Mouse (Mus musculus) heart, embryonic 11.5 days (tissue): ENCODE measurements around the gene Cap2. TPM values are rescaled to one million over a fixed set of nuclear protein-coding genes. Genes with fewer than 3 reads are reported as not detected.
A peak's percentile ranks its signal among the peaks of the same experiment; 100 is the strongest.

Experiments used
- ATAC-seq: fragments of 200-750 bp; cut with Nextera tagmentation; replicated peaks from 2 replicates; pipeline ENCODE4 v1.8.0; 2017; ENCODE audit warnings: moderate library complexity; ENCODE audit not compliant: insufficient number of reproducible peaks, low FRiP score, low TSS enrichment
- H3K27ac ChIP-seq: fragments of 300-500 bp; sonication (generic); 2 replicates; pipeline ENCODE4 v1.5.1; 2014; ENCODE audit warnings: mild to moderate bottlenecking, low read depth, low read length
- H3K27me3 ChIP-seq: fragments of 300-500 bp; sonication (generic); 2 replicates; pipeline ENCODE4 v1.6.1; 2014; ENCODE audit warnings: mild to moderate bottlenecking, low read length, mixed read lengths; ENCODE audit not compliant: control insufficient read depth, insufficient read depth
- H3K36me3 ChIP-seq: fragments of 300-500 bp; sonication (generic); 2 replicates; pipeline ENCODE4 v1.6.1; 2014; ENCODE audit warnings: mild to moderate bottlenecking, low read length, moderate library complexity, mixed read lengths; ENCODE audit not compliant: control insufficient read depth, insufficient read depth
- H3K4me1 ChIP-seq: fragments of 300-500 bp; sonication (generic); 2 replicates; pipeline ENCODE4 v1.6.1; 2014; ENCODE audit warnings: low read length; ENCODE audit not compliant: control insufficient read depth, insufficient read depth
- H3K4me2 ChIP-seq: fragments of 300-500 bp; sonication (generic); 2 replicates; pipeline ENCODE4 v1.6.1; 2014; ENCODE audit warnings: mild to moderate bottlenecking, moderate library complexity
- H3K4me3 ChIP-seq: fragments of 300-500 bp; sonication (generic); 2 replicates; pipeline ENCODE4 v1.5.1; 2014; ENCODE audit warnings: low read depth, low read length
- H3K9ac ChIP-seq: fragments of 300-500 bp; sonication (generic); 2 replicates; pipeline ENCODE4 v1.6.1; 2014; ENCODE audit warnings: mild to moderate bottlenecking, low read depth, low read length, moderate library complexity
- H3K9me3 ChIP-seq: fragments of 300-500 bp; sonication (generic); replicated peaks from 2 replicates; pipeline ENCODE4 v1.6.1; 2016; ENCODE audit warnings: low read length; ENCODE audit not compliant: control insufficient read depth
- WGBS: fragments of 180-500 bp; shearing (Covaris S2); extraction: QIAGEN DNeasy Blood & Tissue Kit; methylation state at CpG from one replicate; pipeline ENCODE4 v1.1.7; 2014; ENCODE audit not compliant: insufficient replicate concordance; 5-methylcytosine and 5-hydroxymethylcytosine counted together
- polyA plus RNA-seq: library from polyadenylated mRNA; unstranded; fragments of >200 nt; fragmentation: Nextera tagmentation; extraction: Ambion mirVana; gene quantifications from 2 replicates; pipeline ENCODE4 v1.2.1, GENCODE M21; 2014

Gene Cap2
- polyA plus RNA-seq, 1 experiment from 2014 or later = 122 TPM

DNA sequence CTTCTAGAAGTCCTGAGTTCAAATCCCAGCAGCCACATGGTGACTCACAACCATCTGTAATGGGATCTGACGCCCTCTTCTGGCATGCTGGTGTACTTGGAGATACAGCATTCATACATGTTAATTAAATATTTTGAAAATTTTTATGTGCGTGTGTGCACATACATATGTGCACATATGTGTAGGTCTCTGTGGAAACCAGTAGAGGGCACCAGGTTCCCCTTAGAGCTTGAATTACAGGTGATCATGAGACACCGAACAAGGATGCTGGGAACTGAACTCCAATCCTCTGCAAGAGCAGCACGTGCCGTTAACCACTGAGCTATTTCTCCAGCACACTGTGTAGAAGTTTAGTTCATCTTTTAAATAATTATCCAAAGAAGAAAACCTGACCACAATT, 157.6 kb downstream of the Cap2 start:
- Histone ChIP-seq H3K4me2 (no peak overlapping the region), H3K4me1 (no peaks in the 10 kb centered on the region), H3K4me3 (no peak overlapping the region), H3K9me3 (no peaks in the 10 kb centered on the region), H3K27me3 (no peaks in the 10 kb centered on the region), H3K9ac (no peak overlapping the region), H3K27ac (no peak overlapping the region), H3K36me3 (no peaks in the 10 kb centered on the region)
- 85% methylated on average over 5 of the region's 5 CpGs for WGBS
- ATAC-seq = no peak

DNA sequence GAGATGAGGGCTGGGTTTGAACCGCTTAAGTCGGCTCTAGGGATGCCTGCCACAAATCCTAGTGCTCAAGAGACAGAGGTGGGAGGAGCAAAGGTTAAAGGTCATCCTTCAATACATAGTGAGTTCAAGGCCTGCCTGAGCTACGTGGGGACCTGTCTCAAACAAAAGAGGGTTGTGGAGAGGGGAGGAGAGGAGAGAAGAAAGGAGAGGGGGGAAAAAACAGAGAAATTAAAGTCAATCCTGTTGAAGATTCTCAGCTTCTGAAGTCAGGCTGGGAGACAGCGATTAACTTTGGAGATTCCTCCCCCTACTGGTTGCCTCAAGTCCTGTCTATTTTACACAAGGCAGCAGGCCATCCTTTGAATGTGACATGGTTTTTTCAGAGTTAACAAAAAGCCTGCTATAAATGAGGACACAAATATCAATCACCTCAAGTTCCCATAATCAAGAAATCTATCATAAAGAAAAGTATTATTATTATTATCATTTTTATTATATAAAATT, 161.9 kb downstream of the Cap2 start:
- no peak for ATAC-seq
- H3K27me3 ChIP-seq = no peaks in the 10 kb centered on the region
- no peak overlapping the region for H3K27ac ChIP-seq
- WGBS = 43% methylated on average over 4 of the region's 4 CpGs
- no peaks in the 10 kb centered on the region for H3K4me1 ChIP-seq
- no peaks in the 10 kb centered on the region for H3K36me3 ChIP-seq
- no peak overlapping the region for H3K4me3 ChIP-seq
- no peak overlapping the region for H3K9ac ChIP-seq
- H3K9me3 ChIP-seq = no peaks in the 10 kb centered on the region
- no peak overlapping the region for H3K4me2 ChIP-seq

DNA sequence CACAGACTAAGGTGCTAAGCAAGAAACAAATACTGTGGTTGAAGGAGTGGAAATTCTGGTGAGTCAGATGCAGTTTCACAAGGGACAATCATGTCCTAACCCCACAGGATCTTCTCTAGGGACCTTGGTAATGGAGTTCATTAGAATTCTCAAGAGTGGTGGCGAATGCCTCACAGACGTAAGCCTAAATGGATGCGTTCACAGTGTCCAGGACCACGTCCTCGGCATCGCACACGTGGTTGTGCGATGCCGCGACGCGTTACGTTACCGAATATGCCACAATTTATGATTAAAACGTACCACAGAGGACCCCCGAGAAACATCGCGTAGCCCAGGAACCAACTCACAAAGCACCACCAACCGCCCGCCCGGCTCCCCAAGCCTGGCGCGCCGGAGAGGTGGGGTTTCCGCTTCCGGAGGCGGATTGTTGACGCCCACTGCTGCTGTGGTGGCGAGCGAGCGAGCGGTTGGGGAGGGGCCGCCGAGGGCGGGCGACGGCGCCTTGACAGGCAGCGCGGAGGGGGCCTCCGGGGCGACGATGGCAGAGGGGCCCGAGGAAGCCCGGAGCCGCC, 167.5 kb downstream of the Cap2 start, which contains the start of gene Fam8a1:
Gene Fam8a1, plus strand, starts transcription at position 475 of the 572 bp plus-strand sequence.
- Histone ChIP-seq H3K4me2 (peak within 1 kb of the TSS; percentile 83), H3K9ac (peak within 1 kb of the TSS; percentile 95)
- ATAC-seq = peak; percentile 90

DNA sequence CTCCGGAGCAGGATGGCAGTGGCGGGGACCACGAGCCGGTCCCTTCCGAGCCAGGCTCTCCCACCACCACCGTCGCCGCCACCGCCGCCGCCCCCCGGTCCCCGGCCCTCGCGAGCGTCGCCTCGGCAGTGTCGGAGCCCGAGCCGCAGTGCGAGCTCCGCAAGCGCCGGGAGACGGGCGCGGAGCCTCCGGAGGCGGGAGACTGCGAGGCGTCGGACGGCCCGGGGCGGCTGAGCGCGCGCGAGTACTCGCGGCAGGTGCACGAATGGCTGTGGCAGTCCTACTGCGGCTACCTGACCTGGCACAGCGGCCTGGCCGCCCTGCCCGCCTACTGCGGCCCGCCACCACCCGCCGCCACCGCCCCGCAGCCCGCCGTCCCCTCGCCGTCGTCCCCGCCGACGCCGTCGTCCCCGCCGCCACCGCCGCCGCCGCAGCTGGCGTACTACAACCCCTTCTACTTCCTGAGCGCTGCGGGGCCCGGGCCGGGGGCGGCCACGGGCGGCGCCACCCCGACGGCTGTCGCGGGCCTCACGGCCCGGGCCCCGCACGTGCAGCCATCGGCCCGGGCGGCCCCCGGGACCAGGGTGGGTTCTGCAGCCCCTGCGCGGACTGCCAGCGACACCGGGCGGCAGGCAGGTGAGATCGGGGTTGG, 168.1 kb downstream of the Cap2 start:
- peak overlapping the region; percentile 87 for H3K27ac ChIP-seq
- H3K9me3 ChIP-seq = no peaks in the 10 kb centered on the region
- peaks cover 6% of the 10 kb centered on the region for H3K36me3 ChIP-seq
- no peaks in the 10 kb centered on the region for H3K27me3 ChIP-seq
- WGBS = 1% methylated on average over 65 of the region's 96 CpGs
- peak; percentile 64 for ATAC-seq
- peak overlapping the region; percentile 95 for H3K9ac ChIP-seq
- peak overlapping the region; percentile 95 for H3K4me3 ChIP-seq
- peak overlapping the region; percentile 83 for H3K4me2 ChIP-seq
- peaks cover 4% of the 10 kb centered on the region; the same call in 1 of the 2 replicates for H3K4me1 ChIP-seq

More for the DNA sequence above, 167.5 kb downstream of the Cap2 start, which contains the start of gene Fam8a1:
- peak within 1 kb of the TSS; percentile 87 for H3K27ac ChIP-seq
- no peaks in the 10 kb centered on the region for H3K9me3 ChIP-seq
- peaks cover 4% of the 10 kb centered on the region; the same call in 1 of the 2 replicates for H3K4me1 ChIP-seq
- peak within 1 kb of the TSS; percentile 95 for H3K4me3 ChIP-seq
- peaks cover 5% of the 10 kb centered on the region for H3K36me3 ChIP-seq
- H3K27me3 ChIP-seq = no peaks in the 10 kb centered on the region
- 2% methylated on average over 38 of the region's 46 CpGs for WGBS

DNA sequence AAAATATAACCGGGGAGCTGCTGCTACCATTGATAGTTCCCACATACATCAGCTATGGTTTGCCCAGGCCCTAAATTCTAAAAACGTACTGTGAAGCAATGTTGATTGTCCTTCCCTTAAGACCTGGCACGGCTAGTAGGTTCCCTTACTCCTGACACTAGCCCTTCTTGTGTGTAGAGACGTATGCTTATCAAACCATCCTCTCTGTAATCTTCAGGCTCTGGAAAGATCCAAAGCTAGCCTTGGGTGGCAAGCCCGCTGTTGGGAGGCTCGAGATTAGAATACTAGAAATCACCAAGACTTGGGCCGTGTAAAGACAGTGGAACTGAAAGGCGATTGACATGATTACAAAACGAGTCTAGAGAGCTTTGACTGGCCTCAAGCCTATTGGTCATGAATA, 168.9 kb downstream of the Cap2 start:
- Histone ChIP-seq H3K27ac (no peak overlapping the region), H3K36me3 (peaks cover 10% of the 10 kb centered on the region), H3K9ac (peak overlapping the region; percentile 95), H3K4me3 (peak overlapping the region; percentile 95), H3K4me2 (peak overlapping the region; percentile 83), H3K9me3 (no peaks in the 10 kb centered on the region), H3K4me1 (peaks cover 4% of the 10 kb centered on the region; the same call in 1 of the 2 replicates), H3K27me3 (no peaks in the 10 kb centered on the region)
- WGBS = 43% methylated on average over 9 of the region's 9 CpGs
- ATAC-seq = no peak

DNA sequence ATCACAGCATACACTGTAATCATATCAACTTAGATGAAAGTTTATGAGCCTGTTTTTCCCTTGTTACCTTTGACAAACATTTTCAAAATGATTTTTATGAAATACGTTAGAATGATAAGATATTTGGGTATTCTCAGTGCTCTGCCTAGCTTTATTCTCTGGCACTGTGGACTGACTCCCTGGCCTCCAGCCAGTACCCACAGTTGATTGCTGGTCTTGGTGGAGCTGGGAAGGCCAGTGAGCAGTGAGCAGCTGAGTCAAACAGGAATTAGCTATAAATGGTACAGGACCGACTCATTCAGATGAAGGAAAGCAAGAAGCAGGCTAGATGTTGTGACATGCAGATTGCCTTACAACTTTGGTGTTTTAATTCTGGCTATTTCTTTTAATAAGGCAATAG, 173.0 kb downstream of the Cap2 start:
- WGBS = 79% methylated on average over 2 of the region's 2 CpGs
- H3K27me3 ChIP-seq = no peaks in the 10 kb centered on the region
- H3K9ac ChIP-seq = no peak overlapping the region
- H3K27ac ChIP-seq = no peak overlapping the region
- no peak for ATAC-seq
- H3K9me3 ChIP-seq = no peaks in the 10 kb centered on the region
- H3K36me3 ChIP-seq = peaks cover 19% of the 10 kb centered on the region
- H3K4me1 ChIP-seq = peaks cover 4% of the 10 kb centered on the region; the same call in 1 of the 2 replicates
- no peak overlapping the region for H3K4me3 ChIP-seq
- no peak overlapping the region for H3K4me2 ChIP-seq

DNA sequence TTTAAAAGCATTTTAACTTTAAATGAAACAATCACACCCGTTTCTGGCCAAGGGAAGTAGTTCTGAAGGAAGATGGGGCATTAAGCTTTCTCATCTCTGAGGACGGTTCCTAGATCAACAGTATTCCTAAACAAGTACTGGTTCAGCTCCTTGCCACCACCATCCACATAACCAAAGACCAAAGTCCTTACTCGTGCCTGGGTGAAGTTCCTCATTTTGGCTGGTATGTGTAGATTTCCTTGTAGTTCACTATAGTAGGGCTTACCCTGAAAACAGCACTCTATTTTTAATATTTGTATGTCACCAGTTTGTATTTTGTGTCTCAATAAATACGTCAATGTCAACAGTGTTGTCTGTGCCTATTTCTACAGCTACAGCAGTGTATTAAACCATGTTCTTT, 176.1 kb downstream of the Cap2 start:
- peaks cover 23% of the 10 kb centered on the region for H3K36me3 ChIP-seq
- ATAC-seq = no peak

DNA sequence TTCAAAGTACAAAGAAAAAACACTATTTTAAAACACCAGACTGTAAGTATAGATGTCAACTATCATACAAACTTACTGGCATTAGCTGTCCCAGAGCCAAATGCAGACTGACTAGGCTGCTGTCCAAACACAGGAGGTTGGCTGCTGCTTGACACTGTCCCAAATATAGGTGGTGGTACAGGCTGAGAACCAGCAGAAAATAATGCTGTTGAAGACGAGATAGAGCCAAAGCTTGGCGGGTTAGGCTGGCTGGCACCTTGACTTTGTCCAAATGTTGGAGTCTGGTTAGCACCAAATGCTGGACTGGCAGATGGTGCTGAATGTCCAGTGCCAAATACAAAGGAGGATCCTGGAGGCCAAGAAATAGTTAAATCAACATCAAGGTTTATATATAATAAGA, 181.3 kb downstream of the Cap2 start:
- no peaks in the 10 kb centered on the region for H3K27me3 ChIP-seq
- no peak overlapping the region for H3K27ac ChIP-seq
- H3K4me3 ChIP-seq = no peak overlapping the region
- peaks cover 20% of the 10 kb centered on the region for H3K36me3 ChIP-seq
- ATAC-seq = no peak
- WGBS = 85% methylated on average over 2 of the region's 2 CpGs
- no peaks in the 10 kb centered on the region for H3K4me1 ChIP-seq
- H3K9ac ChIP-seq = no peak overlapping the region
- no peak overlapping the region for H3K4me2 ChIP-seq
- H3K9me3 ChIP-seq = no peaks in the 10 kb centered on the region

More for the DNA sequence above, 176.1 kb downstream of the Cap2 start:
- H3K9ac ChIP-seq = no peak overlapping the region
- H3K9me3 ChIP-seq = no peaks in the 10 kb centered on the region
- H3K4me1 ChIP-seq = no peaks in the 10 kb centered on the region
- no peaks in the 10 kb centered on the region for H3K27me3 ChIP-seq
- no peak overlapping the region for H3K4me3 ChIP-seq
- no peak overlapping the region for H3K4me2 ChIP-seq
- WGBS = 83% methylated on average over 4 of the region's 4 CpGs
- no peak overlapping the region for H3K27ac ChIP-seq
